Comparison of ENCODE assay signal across 10 mouse cellular contexts in genomic region chr7:112252065-112252464, GRCm38 (mm10). TPM values are rescaled to one million over a fixed set of nuclear protein-coding genes. Genes with fewer than 3 reads are reported as not detected.
DNase-seq lines count a peak whose midpoint lies in the region; ATAC-seq lines count a peak whose summit lies in the region.
"Had no signal": no experiment of that assay in that cellular context is flagged by ENCODE, and none has a peak within 500 bp of the region (broad histone marks: within the 10 kb centered on the region; RNA-seq: fewer than 3 reads in every experiment).

No protein-coding gene starts in this region.

- ATAC-seq in lung, embryonic 15.5 days (ENCODE audit: borderline replicate concordance, extremely low read depth, low FRiP score, low TSS enrichment), result no peak; the same call in 1 of the 2 replicates
- peak; percentile 88 for ATAC-seq in intestine, embryonic 14.5 days (replicated peaks; ENCODE audit: low FRiP score, low TSS enrichment, low read depth)
- peak; percentile 77; the same call in 1 of the 2 replicates for ATAC-seq in kidney, embryonic 14.5 days (ENCODE audit: low FRiP score, low TSS enrichment)
- peak; percentile 74 for ATAC-seq in stomach, embryonic 15.5 days (ENCODE audit: insufficient read depth, low FRiP score, low read depth)

- H3K27me3 ChIP-seq in lung, embryonic 15.5 days, result no peaks in the 10 kb centered on the region
- no peaks in the 10 kb centered on the region for H3K27me3 ChIP-seq in intestine, embryonic 14.5 days (replicated peaks; ENCODE audit: control insufficient read depth, insufficient read depth, low read length)
- no peaks in the 10 kb centered on the region for H3K27me3 ChIP-seq in kidney, embryonic 14.5 days (ENCODE audit: control insufficient read depth, insufficient read depth, low read length)
- H3K27me3 ChIP-seq in stomach, embryonic 15.5 days (replicated peaks), result no peaks in the 10 kb centered on the region
- H3K27me3 ChIP-seq: neural tube, embryonic 12.5 days had no signal

- no peaks in the 10 kb centered on the region for H3K9me3 ChIP-seq in lung, embryonic 15.5 days
- H3K9me3 ChIP-seq in intestine, embryonic 14.5 days (ENCODE audit: control insufficient read depth, low read length), result no peaks in the 10 kb centered on the region
- no peaks in the 10 kb centered on the region for H3K9me3 ChIP-seq in kidney, embryonic 14.5 days (ENCODE audit: control insufficient read depth, low read length)
- H3K9me3 ChIP-seq in stomach, embryonic 15.5 days, result no peaks in the 10 kb centered on the region
- H3K9me3 ChIP-seq: midbrain, embryonic 12.5 days; neural tube, embryonic 12.5 days had no signal

- 37% methylated on average over 5 of the region's 5 CpGs for WGBS in lung, embryonic 15.5 days
- WGBS in intestine, embryonic 14.5 days, result 47% methylated on average over 5 of the region's 5 CpGs
- 10% methylated on average over 5 of the region's 5 CpGs for WGBS in kidney, embryonic 14.5 days
- 43% methylated on average over 5 of the region's 5 CpGs for WGBS in stomach, embryonic 15.5 days

- no peak for DNase-seq in lung, adult 18-20 months
- DNase-seq in intestine, embryonic 14.5 days (ENCODE audit: low spot score), result no peak
- DNase-seq in right cerebral cortex, postnatal 25 days, result no peak
- DNase-seq in layer of hippocampus, postnatal 36 days, result no peak

- H3K4me1 ChIP-seq in lung, embryonic 15.5 days, result peaks cover 21% of the 10 kb centered on the region
- H3K4me1 ChIP-seq in intestine, embryonic 14.5 days (replicated peaks; ENCODE audit: control insufficient read depth, insufficient read depth, low read length), result 0 out of 2 replicates have a peak, but pooled peaks cover 3% of the 10 kb centered on the region
- H3K4me1 ChIP-seq in kidney, embryonic 14.5 days (ENCODE audit: control insufficient read depth, insufficient read depth, low read length), result peaks cover 18% of the 10 kb centered on the region
- H3K4me1 ChIP-seq in stomach, embryonic 15.5 days, result 0 out of 2 replicates have a peak, but pooled peaks cover 2% of the 10 kb centered on the region
- H3K4me1 ChIP-seq: midbrain, embryonic 12.5 days had no signal

- H3K27ac ChIP-seq in lung, embryonic 15.5 days, result peak overlapping the region; percentile 45; the same call in 1 of the 2 replicates
- H3K27ac ChIP-seq in intestine, embryonic 14.5 days (ENCODE audit: low read depth), result no peak overlapping the region; the same call in 1 of the 2 replicates
- no peak overlapping the region for H3K27ac ChIP-seq in kidney, embryonic 14.5 days (ENCODE audit: low read depth, low read length)
- H3K27ac ChIP-seq in stomach, embryonic 15.5 days, result no peak overlapping the region
- H3K27ac ChIP-seq: liver, embryonic 14.5 days; midbrain, embryonic 12.5 days; neural tube, embryonic 12.5 days had no signal

- H3K36me3 ChIP-seq in lung, embryonic 15.5 days, result no peaks in the 10 kb centered on the region
- no peaks in the 10 kb centered on the region for H3K36me3 ChIP-seq in intestine, embryonic 14.5 days (ENCODE audit: control insufficient read depth, insufficient read depth, low read length)
- H3K36me3 ChIP-seq in kidney, embryonic 14.5 days (ENCODE audit: control insufficient read depth, insufficient read depth, low read length), result no peaks in the 10 kb centered on the region
- H3K36me3 ChIP-seq in stomach, embryonic 15.5 days, result no peaks in the 10 kb centered on the region
- H3K36me3 ChIP-seq: midbrain, embryonic 12.5 days; neural tube, embryonic 12.5 days had no signal

- no peak overlapping the region for H3K4me2 ChIP-seq in lung, embryonic 15.5 days
- no peak overlapping the region for H3K4me2 ChIP-seq in intestine, embryonic 14.5 days (ENCODE audit: low read length)
- H3K4me2 ChIP-seq in kidney, embryonic 14.5 days (replicated peaks; ENCODE audit: low read depth, low read length), result no peak overlapping the region; the same call in 1 of the 2 replicates
- H3K4me2 ChIP-seq in stomach, embryonic 15.5 days, result no peak overlapping the region
- H3K4me2 ChIP-seq: midbrain, embryonic 12.5 days; neural tube, embryonic 12.5 days had no signal

- no peak overlapping the region for H3K4me3 ChIP-seq in lung, embryonic 15.5 days
- H3K4me3 ChIP-seq in intestine, embryonic 14.5 days (ENCODE audit: low read depth, low read length), result no peak overlapping the region
- H3K4me3 ChIP-seq in kidney, embryonic 14.5 days (ENCODE audit: low read length), result no peak overlapping the region
- no peak overlapping the region for H3K4me3 ChIP-seq in stomach, embryonic 15.5 days (replicated peaks)
- H3K4me3 ChIP-seq: midbrain, embryonic 12.5 days; neural tube, embryonic 12.5 days had no signal

- no peak overlapping the region for H3K9ac ChIP-seq in lung, embryonic 15.5 days
- H3K9ac ChIP-seq in intestine, embryonic 14.5 days (ENCODE audit: low read length), result no peak overlapping the region
- no peak overlapping the region for H3K9ac ChIP-seq in kidney, embryonic 14.5 days (ENCODE audit: low read depth, low read length)
- H3K9ac ChIP-seq in stomach, embryonic 15.5 days, result no peak overlapping the region
- H3K9ac ChIP-seq: liver, embryonic 14.5 days; midbrain, embryonic 12.5 days; neural tube, embryonic 12.5 days had no signal

RNA-seq across cellular contexts. Expression of gene Mical2, which starts 26.4 kb away (rescaled TPM):
- polyA plus RNA-seq in lung, embryonic 15.5 days (2015; fragmentation: Nextera tagmentation; extraction: Ambion mirVana), result 20.7 and 22.8 TPM in 2 replicates
- polyA plus RNA-seq in intestine, embryonic 14.5 days (2014; fragmentation: Nextera tagmentation; extraction: Ambion mirVana), result 16.6 and 18.2 TPM in 2 replicates
- polyA plus RNA-seq in kidney, embryonic 14.5 days (2014; fragmentation: Nextera tagmentation; extraction: Ambion mirVana), result 5.0 and 7.7 TPM in 2 replicates
- polyA plus RNA-seq in stomach, embryonic 15.5 days (2015; fragmentation: Nextera tagmentation; extraction: Ambion mirVana), result 12.5 and 12.7 TPM in 2 replicates
- 100 to 1,000 TPM; 691 to 703 TPM for total RNA-seq in layer of hippocampus, postnatal 36 days (2021)
